Mouse (Mus musculus) lung, postnatal 0 days (tissue): ENCODE results near the gene Fam131c. TPM values are rescaled to one million over a fixed set of nuclear protein-coding genes. Genes with fewer than 3 reads are reported as not detected.
A peak's percentile ranks its signal among the peaks of the same experiment; 100 is the strongest.

Source experiments
- ATAC-seq: fragments of 200-750 bp; cut with Nextera tagmentation; 2 replicates; pipeline ENCODE4 v1.8.0; 2017; ENCODE audit warnings: moderate library complexity
- DNase-seq: peaks from one replicate; pipeline ENCODE4 v3.0.0-alpha.2; 2016; ENCODE audit warnings: low spot score
- H3K27ac ChIP-seq: fragments of 300-500 bp; sonication (generic); 2 replicates; pipeline ENCODE4 v1.5.1; 2014; ENCODE audit warnings: antibody characterized with exemption, mild to moderate bottlenecking, low read length, mixed read lengths
- H3K27me3 ChIP-seq: fragments of 300-500 bp; sonication (generic); replicated peaks from 2 replicates; pipeline ENCODE4 v1.6.1; 2014; ENCODE audit warnings: low read length, mixed read lengths; ENCODE audit not compliant: insufficient read depth
- H3K36me3 ChIP-seq: fragments of 300-500 bp; sonication (generic); 2 replicates; pipeline ENCODE4 v1.6.1; 2014; ENCODE audit warnings: low read length, mixed read lengths; ENCODE audit not compliant: insufficient read depth
- H3K4me1 ChIP-seq: fragments of 300-500 bp; sonication (generic); 2 replicates; pipeline ENCODE4 v1.6.1; 2014; ENCODE audit warnings: antibody characterized with exemption, low read depth, low read length, mixed read lengths; ENCODE audit not compliant: insufficient read depth
- H3K4me2 ChIP-seq: fragments of 300-500 bp; sonication (generic); replicated peaks from 2 replicates; pipeline ENCODE4 v1.6.1; 2014; ENCODE audit warnings: low read depth, mild to moderate bottlenecking, low read length, moderate library complexity, mixed read lengths
- H3K4me3 ChIP-seq: fragments of 300-500 bp; sonication (generic); 2 replicates; pipeline ENCODE4 v1.5.1; 2014; ENCODE audit warnings: low read depth, low read length
- H3K9ac ChIP-seq: fragments of 300-500 bp; sonication (generic); replicated peaks from 2 replicates; pipeline ENCODE4 v1.6.1; 2014; ENCODE audit warnings: low read depth, mild to moderate bottlenecking
- H3K9me3 ChIP-seq: fragments of 300-500 bp; sonication (generic); 2 replicates; pipeline ENCODE4 v1.6.1; 2016; ENCODE audit warnings: low read length, mixed read lengths
- CTCF ChIP-seq: IDR thresholded peaks from 2 replicates; pipeline ENCODE4 v1.5.1; 2016; ENCODE audit warnings: antibody characterized with exemption, mild to moderate bottlenecking
- EP300 ChIP-seq: IDR thresholded peaks from 2 replicates; pipeline ENCODE4 v1.6.1; 2016; ENCODE audit warnings: antibody characterized with exemption, mild to moderate bottlenecking, control low read depth
- WGBS: fragments of 180-500 bp; shearing (Covaris S2); extraction: QIAGEN DNeasy Blood & Tissue Kit; methylation state at CpG from one replicate; pipeline ENCODE4 v1.1.7; 2014; 5-methylcytosine and 5-hydroxymethylcytosine counted together
- polyA plus RNA-seq: library from polyadenylated mRNA; unstranded; fragments of >200 nt; fragmentation: Nextera tagmentation; extraction: Ambion mirVana; gene quantifications from 2 replicates; pipeline ENCODE4 v1.2.1, GENCODE M21; 2015

Gene Fam131c
- polyA plus RNA-seq, 1 experiment from 2014 or later, result 0.79 TPM

DNA sequence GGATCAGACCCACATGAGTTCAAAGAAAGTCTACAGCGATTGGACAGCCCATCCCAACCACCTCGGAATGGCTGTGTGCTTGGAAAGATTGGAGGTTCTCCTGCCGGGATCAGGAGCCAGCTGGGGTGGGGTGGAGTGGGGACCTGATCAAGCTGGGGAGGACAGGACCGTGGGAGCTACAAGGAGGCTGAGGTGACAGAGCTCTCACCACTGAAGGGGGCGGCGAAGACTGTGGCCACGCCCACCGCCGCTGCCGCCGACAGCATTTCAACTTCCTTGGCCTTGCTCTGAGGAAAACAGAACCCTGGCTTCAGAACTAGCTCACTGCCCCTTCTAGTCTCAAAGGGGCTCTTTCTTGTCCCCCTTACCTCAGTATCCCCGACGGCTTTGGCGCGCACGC, 26.7 kb downstream of the Fam131c start:
- Histone ChIP-seq H3K4me3 (no peak overlapping the region), H3K9me3 (no peaks in the 10 kb centered on the region), H3K36me3 (no peaks in the 10 kb centered on the region), H3K4me1 (no peaks in the 10 kb centered on the region), H3K27ac (no peak overlapping the region), H3K27me3 (no peaks in the 10 kb centered on the region), H3K4me2 (no peak overlapping the region; the same call in 1 of the 2 replicates), H3K9ac (no peak overlapping the region)
- ATAC-seq (peak; percentile 66), DNase-seq (peak; percentile 35)
- 16% methylated on average over 16 of the region's 16 CpGs for whole genome bisulfite sequencing
- TF ChIP-seq EP300 (no peak), CTCF (no peak)

DNA sequence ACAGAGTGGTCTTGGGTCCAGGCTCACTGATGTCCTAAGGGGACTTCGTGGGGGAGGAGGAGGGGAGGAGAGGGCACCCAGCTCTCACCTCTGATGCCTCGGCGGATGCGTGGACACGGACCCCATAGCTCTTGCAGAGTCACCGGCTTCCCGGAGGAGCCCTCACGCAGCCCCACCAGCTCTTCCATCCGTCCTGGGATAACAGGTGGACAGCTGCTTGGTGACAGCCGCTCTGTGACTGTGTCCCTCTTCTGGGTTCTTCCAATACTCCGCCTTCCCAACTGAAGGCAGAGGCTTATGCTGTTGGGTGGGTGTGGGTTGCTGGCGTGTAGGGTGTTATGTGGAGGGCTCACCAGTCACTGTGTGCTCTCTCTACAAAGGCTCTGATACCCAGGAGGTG, 29.8 kb downstream of the Fam131c start:
- TF ChIP-seq CTCF (no peak), EP300 (no peak)

DNA sequence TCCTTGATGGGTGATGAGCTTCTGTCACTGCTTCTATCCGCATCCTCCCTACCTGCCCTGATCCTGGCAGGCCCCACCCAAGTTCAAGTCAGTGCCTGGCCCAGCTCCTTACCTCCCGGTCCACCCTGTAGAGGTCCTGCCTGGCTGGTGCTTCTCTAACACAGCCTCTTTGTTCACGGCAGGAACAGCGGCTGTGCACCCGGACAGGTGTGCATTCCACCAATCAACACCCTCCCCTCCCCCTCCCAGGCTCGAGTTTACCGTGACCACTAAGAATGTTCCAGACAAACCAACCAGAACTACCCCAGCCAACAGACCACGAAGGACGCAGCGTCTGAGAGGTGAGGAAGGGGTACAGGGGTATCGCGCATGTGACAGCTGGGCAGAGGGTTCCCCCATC, 30.5 kb downstream of the Fam131c start, which contains the start of gene Clcnka:
Gene Clcnka, minus strand, starts transcription at position 180 of the 400 bp plus-strand sequence.
- ATAC-seq, result no peak
- H3K4me2 ChIP-seq, result no peak within 1 kb of the TSS
- H3K36me3 ChIP-seq, result no peaks in the 10 kb centered on the region
- 34% methylated on average over 12 of the region's 12 CpGs for WGBS
- H3K9me3 ChIP-seq, result no peaks in the 10 kb centered on the region
- no peaks in the 10 kb centered on the region for H3K4me1 ChIP-seq
- no peak for DNase-seq
- no peaks in the 10 kb centered on the region for H3K27me3 ChIP-seq
- no peak for TF ChIP-seq CTCF
- no peak within 1 kb of the TSS for H3K9ac ChIP-seq
- H3K4me3 ChIP-seq, result no peak within 1 kb of the TSS
- H3K27ac ChIP-seq, result no peak within 1 kb of the TSS

More for the DNA sequence above, 29.8 kb downstream of the Fam131c start:
- no peak overlapping the region for H3K9ac ChIP-seq
- H3K36me3 ChIP-seq, result no peaks in the 10 kb centered on the region
- H3K27ac ChIP-seq, result no peak overlapping the region
- DNase-seq (no peak), ATAC-seq (no peak)
- H3K27me3 ChIP-seq, result no peaks in the 10 kb centered on the region
- no peak overlapping the region for H3K4me3 ChIP-seq
- 69% methylated on average over 12 of the region's 12 CpGs for WGBS
- H3K4me1 ChIP-seq, result no peaks in the 10 kb centered on the region
- H3K9me3 ChIP-seq, result no peaks in the 10 kb centered on the region
- H3K4me2 ChIP-seq, result no peak overlapping the region

DNA sequence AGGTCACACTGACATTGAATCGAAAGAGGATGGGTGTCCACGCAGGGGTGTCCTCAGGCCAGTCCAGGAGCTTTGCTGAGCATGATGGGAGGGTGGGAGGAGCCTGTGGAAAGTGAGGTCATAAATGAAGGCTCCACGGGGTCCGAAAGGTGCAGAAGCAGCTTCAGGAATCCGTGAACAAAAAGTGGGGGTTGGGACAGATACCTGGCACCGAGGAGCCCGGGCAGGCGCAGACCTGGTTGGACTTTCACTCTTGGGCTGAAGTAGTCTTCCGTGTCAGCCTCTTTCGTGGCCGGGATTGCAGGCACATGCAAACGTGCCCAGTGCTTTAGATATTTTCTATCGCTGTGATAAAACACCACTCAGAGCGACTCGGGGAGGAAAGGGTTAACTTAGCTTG, 32.2 kb downstream of the Fam131c start:
- Histone ChIP-seq H3K9me3 (no peaks in the 10 kb centered on the region), H3K4me3 (no peak overlapping the region), H3K9ac (no peak overlapping the region), H3K27ac (no peak overlapping the region), H3K27me3 (no peaks in the 10 kb centered on the region), H3K4me2 (no peak overlapping the region), H3K4me1 (no peaks in the 10 kb centered on the region), H3K36me3 (no peaks in the 10 kb centered on the region)
- TF ChIP-seq CTCF, result no peak
- no peak for TF ChIP-seq EP300
- whole genome bisulfite sequencing, result 81% methylated on average over 15 of the region's 15 CpGs
- ATAC-seq, result no peak
- DNase-seq, result no peak

DNA sequence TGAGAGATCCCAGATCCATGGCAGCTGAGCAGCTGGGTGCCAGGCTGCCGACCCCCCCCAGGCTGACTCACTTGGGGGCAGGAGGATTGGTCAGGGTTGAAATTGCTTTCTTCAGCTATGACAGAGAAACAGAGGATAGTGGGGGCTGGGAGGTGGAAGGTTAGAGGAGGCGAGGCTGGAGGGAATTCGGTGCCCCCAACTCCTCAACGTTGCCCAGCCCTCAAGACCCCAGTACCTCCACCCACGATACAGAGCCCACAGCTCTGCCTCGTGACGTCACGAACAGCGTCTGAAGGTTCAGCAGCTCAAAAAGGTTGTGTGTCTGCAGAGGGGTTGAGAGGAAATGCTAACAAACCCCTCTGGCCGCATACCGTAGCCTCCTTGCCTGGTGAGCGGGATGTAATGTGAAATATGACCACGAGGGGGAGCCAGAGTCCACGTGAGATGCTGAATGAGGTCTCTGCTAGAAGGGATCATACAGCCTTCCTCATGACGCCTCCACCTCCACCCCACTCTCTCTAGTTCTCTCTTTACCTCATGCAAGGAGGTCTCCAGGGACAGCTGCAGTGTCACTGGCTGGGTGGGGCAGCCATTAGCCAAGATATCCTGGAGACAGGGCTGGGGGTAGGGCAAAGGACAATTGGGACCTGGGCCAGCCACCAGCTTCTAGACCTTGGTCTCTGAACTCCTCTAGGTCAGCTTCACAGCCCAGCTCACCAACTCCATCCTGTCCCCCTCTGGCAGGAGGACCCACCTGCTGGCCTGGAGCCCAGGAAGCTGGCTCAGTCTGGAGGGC, 36.7 kb downstream of the Fam131c start:
- Histone ChIP-seq H3K9ac (no peak overlapping the region), H3K27ac (no peak overlapping the region)

GRCm38 (mm10) chr4:141405314-141405622, 37.2 kb downstream of the Fam131c start:
- Histone ChIP-seq H3K27ac (no peak overlapping the region), H3K9ac (no peak overlapping the region), H3K27me3 (no peaks in the 10 kb centered on the region), H3K4me3 (no peak overlapping the region), H3K9me3 (no peaks in the 10 kb centered on the region), H3K4me2 (no peak overlapping the region), H3K4me1 (no peaks in the 10 kb centered on the region), H3K36me3 (no peaks in the 10 kb centered on the region)
- ATAC-seq (no peak), DNase-seq (no peak)
- WGBS, result 89% methylated on average over 3 of the region's 3 CpGs
- TF ChIP-seq CTCF (no peak), EP300 (no peak)

More for the DNA sequence above, 36.7 kb downstream of the Fam131c start:
- Histone ChIP-seq H3K36me3 (no peaks in the 10 kb centered on the region), H3K4me1 (no peaks in the 10 kb centered on the region), H3K27me3 (no peaks in the 10 kb centered on the region), H3K4me2 (no peak overlapping the region), H3K9me3 (no peaks in the 10 kb centered on the region), H3K4me3 (no peak overlapping the region)
- TF ChIP-seq EP300, result no peak
- peak; percentile 99 for TF ChIP-seq CTCF
- WGBS, result 12% methylated on average over 15 of the region's 15 CpGs
- DNase-seq (peak; percentile 83), ATAC-seq (peak; percentile 71)
